Mouse (Mus musculus): ENCODE measurements around the gene Yae1d1. TPM values are rescaled to one million over a fixed set of nuclear protein-coding genes. Genes with fewer than 3 reads are reported as not detected.
A peak's percentile ranks its signal among the peaks of the same experiment; 100 is the strongest.

Gene Yae1d1
- polyA plus RNA-seq, 1 experiment, result 7.3 TPM

GRCm38 (mm10) chr13:17943306-17944077 lies 49.7 kb downstream of the Yae1d1 start:
- 2% methylated on average over 70 of the region's 70 CpGs for WGBS

GRCm38 (mm10) chr13:17942338-17942737 lies 50.8 kb downstream of the Yae1d1 start:
- DNase-seq, result no peak
- no peak overlapping the region for H3K27ac ChIP-seq (ENCODE audit: control insufficient read depth, insufficient read depth, low read length)
- no peak overlapping the region for H3K4me3 ChIP-seq (ENCODE audit: control insufficient read depth, insufficient read depth, low read length)
- H3K4me1 ChIP-seq (replicated peaks; ENCODE audit: control insufficient read depth, insufficient read depth, low read length), result 0 out of 2 replicates have a peak, but pooled peaks cover 3% of the 10 kb centered on the region
- 27% methylated on average over 6 of the region's 6 CpGs for WGBS
- TF ChIP-seq CTCF (IDR thresholded peaks at IDR 0.05; ENCODE audit: borderline replicate concordance, control insufficient read depth, extremely low read depth, insufficient read depth, low read length, poor library complexity) (no peak), POLR2A (IDR thresholded peaks at IDR 0.05; ENCODE audit: control insufficient read depth, extremely low read depth, insufficient read depth, low read length, poor library complexity) (no peak)
- no peaks in the 10 kb centered on the region for H3K36me3 ChIP-seq (ENCODE audit: control insufficient read depth, insufficient read depth, low read length)
- H3K27me3 ChIP-seq (ENCODE audit: control insufficient read depth, insufficient read depth, low read length), result no peaks in the 10 kb centered on the region

More at GRCm38 (mm10) chr13:17943306-17944077, 49.7 kb downstream of the Yae1d1 start:
- H3K36me3 ChIP-seq (ENCODE audit: control insufficient read depth, insufficient read depth, low read length), result no peaks in the 10 kb centered on the region
- TF ChIP-seq POLR2A (IDR thresholded peaks at IDR 0.05; ENCODE audit: control insufficient read depth, extremely low read depth, insufficient read depth, low read length, poor library complexity) (no peak), CTCF (IDR thresholded peaks at IDR 0.05; ENCODE audit: borderline replicate concordance, control insufficient read depth, extremely low read depth, insufficient read depth, low read length, poor library complexity) (0 out of 2 replicates have a peak, but pooled peaks have one; percentile 42)
- 0 out of 2 replicates have a peak, but pooled peaks cover 3% of the 10 kb centered on the region for H3K4me1 ChIP-seq (replicated peaks; ENCODE audit: control insufficient read depth, insufficient read depth, low read length)
- no peaks in the 10 kb centered on the region for H3K27me3 ChIP-seq (ENCODE audit: control insufficient read depth, insufficient read depth, low read length)
- no peak overlapping the region for H3K27ac ChIP-seq (ENCODE audit: control insufficient read depth, insufficient read depth, low read length)
- peak; percentile 38 for DNase-seq
- peak overlapping the region; percentile 87 for H3K4me3 ChIP-seq (ENCODE audit: control insufficient read depth, insufficient read depth, low read length)

Other genes starting within 250 kb of the Yae1d1 start
- 90.7 and 116 TPM in 2 replicates for gene Cdk13, start 188.3 kb downstream of the Yae1d1 start, polyA plus RNA-seq (2012; rRNA removed)
- 14.5 and 16.7 TPM in 2 replicates for gene Rala, start 49.1 kb downstream of the Yae1d1 start, polyA plus RNA-seq (2012; rRNA removed)

Measured in thymus, adult 2 months (tissue).